Mouse (Mus musculus): Measurements from ENCODE around the gene Fen1. TPM values are rescaled to one million over a fixed set of nuclear protein-coding genes. Genes with fewer than 3 reads are reported as not detected.

Gene Fen1
- polyA plus RNA-seq, 1 experiment from 2014 or later: 97.4 TPM

DNA sequence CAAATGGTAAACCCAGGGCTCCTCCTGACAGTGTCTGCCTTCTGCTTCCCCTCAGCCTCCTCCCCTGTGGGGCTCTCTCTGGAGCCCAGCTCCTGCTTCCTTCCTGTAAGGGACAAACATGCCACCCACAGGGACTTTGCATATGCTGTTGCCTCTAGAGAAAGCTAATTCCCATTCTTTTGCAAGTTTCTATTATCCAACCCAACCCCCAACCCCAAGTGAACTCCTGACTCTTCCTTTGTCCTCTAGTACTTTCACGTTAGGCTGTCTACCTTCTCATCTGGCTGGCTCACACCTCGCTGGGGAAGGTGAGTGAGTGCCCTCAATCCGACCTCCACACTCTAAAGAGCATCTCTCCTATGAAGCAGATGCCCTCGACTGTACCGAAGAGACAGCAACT is 27.9 kb upstream of the Fen1 start:
- H3K36me3 ChIP-seq: peaks cover 4% of the 10 kb centered on the region; the same call in 1 of the 2 replicates
- H3K9ac ChIP-seq: no peak overlapping the region
- H3K9me3 ChIP-seq: no peaks in the 10 kb centered on the region
- no peak overlapping the region for H3K4me3 ChIP-seq (replicated peaks)
- peaks cover 49% of the 10 kb centered on the region for H3K4me1 ChIP-seq (replicated peaks)
- H3K27ac ChIP-seq: 0 out of 2 replicates have a peak overlapping the region, but pooled peaks have one; percentile 6
- 36% methylated on average over 5 of the region's 5 CpGs for WGBS
- H3K4me2 ChIP-seq (replicated peaks): no peak overlapping the region
- no peak for ATAC-seq
- H3K27me3 ChIP-seq (replicated peaks): no peaks in the 10 kb centered on the region

DNA sequence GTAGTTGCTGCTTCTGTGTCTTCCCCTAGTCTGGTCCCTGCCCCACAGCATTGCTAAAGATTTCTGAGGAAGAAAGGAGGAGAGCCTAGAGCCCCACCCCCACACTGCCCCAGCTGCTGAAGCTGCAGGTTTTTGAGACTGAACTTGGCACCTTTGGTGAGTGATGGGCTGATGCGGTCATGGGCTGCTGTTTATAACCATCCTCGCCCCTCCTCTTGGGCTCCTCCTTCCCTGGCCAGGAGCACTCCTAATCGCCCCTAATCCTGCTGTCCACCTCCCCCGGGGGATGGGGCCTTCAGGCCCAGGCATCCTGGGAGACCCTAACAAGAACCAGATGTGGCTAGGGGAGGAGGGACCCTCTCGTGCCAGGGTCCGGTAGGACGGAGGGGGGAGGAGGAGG is 27.0 kb upstream of the Fen1 start:
- Histone ChIP-seq H3K4me2 (replicated peaks) (no peak overlapping the region), H3K27ac (no peak overlapping the region), H3K4me3 (replicated peaks) (no peak overlapping the region), H3K36me3 (peaks cover 4% of the 10 kb centered on the region; the same call in 1 of the 2 replicates), H3K9me3 (no peaks in the 10 kb centered on the region), H3K4me1 (replicated peaks) (peaks cover 41% of the 10 kb centered on the region), H3K27me3 (replicated peaks) (no peaks in the 10 kb centered on the region), H3K9ac (no peak overlapping the region)
- 20% methylated on average over 7 of the region's 7 CpGs for WGBS
- ATAC-seq: peak; percentile 3; the same call in 1 of the 2 replicates

DNA sequence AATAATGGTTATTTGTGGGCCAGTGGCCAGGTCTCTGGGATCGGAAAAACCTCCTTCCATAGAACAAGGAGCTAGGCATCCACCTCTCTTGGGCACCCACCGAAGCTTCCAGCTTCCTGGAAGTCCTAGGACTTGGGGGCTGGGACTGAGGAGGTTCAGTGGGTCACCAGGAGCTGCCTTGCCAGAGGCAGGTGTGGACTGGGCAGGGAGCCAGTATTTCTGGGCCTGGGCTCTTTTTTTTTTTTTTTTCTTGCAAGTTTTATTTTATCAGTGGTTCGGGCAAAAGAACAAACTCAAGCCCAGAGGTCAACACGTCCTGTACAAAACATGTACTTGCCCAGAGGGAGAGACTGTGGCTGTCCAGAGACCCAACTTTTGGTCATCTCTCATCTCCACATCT is 21.8 kb upstream of the Fen1 start:
- no peaks in the 10 kb centered on the region for H3K9me3 ChIP-seq
- H3K4me2 ChIP-seq (replicated peaks): peak overlapping the region; percentile 48; the same call in 1 of the 2 replicates
- H3K27ac ChIP-seq: peak overlapping the region; percentile 64
- H3K9ac ChIP-seq: no peak overlapping the region
- WGBS: 28% methylated on average over 4 of the region's 4 CpGs
- H3K4me3 ChIP-seq (replicated peaks): no peak overlapping the region
- peaks cover 45% of the 10 kb centered on the region for H3K4me1 ChIP-seq (replicated peaks)
- peaks cover 4% of the 10 kb centered on the region; the same call in 1 of the 2 replicates for H3K36me3 ChIP-seq
- ATAC-seq: peak; percentile 52
- H3K27me3 ChIP-seq (replicated peaks): no peaks in the 10 kb centered on the region

DNA sequence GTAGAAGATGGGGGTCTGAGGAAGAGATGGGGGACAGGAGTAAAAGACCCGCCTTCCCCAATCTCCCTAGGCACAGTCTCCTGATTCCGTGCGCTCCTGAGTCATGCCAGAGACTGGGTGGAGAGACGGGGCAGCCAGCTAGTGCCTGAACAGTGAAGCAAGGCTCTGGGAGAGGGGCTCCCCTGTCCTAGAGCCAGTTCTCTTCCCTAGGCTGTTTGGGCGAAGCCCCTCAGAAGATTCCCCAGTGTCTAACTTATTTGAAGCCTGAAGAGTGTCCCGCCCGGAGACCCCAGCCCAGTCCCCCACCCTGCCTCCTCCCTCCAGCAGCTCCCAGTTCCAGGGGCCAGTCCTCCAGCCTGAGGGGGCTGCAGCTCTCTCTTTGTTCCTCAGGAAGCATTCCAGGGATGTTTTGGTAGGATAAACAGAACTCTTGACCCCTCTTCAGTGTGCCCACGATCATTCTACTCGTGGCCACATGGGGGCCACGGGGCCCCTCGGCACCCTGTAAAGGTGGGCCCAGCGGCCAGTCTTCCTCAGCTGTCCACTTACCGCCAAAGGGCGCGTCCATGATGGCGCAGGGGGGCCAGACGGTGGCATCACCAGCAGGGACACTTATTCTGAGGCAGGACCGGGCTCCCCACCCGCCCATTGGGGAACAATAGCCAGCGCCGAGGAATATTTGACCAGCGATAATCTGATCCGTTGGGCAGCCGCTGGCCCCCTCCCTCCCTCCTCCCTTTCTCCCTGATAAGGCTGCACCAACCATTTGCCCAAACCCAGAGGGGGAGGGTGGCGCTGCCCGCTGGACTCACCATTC is 20.9 kb upstream of the Fen1 start:
- Histone ChIP-seq H3K4me1 (replicated peaks) (peaks cover 39% of the 10 kb centered on the region), H3K36me3 (peaks cover 4% of the 10 kb centered on the region; the same call in 1 of the 2 replicates), H3K27ac (peak overlapping the region; percentile 62), H3K9me3 (no peaks in the 10 kb centered on the region), H3K4me3 (replicated peaks) (no peak overlapping the region), H3K4me2 (replicated peaks) (peak overlapping the region; percentile 48), H3K27me3 (replicated peaks) (no peaks in the 10 kb centered on the region), H3K9ac (peak overlapping the region; percentile 2; the same call in 1 of the 2 replicates)
- peak; percentile 20 for ATAC-seq
- WGBS: 15% methylated on average over 25 of the region's 26 CpGs

DNA sequence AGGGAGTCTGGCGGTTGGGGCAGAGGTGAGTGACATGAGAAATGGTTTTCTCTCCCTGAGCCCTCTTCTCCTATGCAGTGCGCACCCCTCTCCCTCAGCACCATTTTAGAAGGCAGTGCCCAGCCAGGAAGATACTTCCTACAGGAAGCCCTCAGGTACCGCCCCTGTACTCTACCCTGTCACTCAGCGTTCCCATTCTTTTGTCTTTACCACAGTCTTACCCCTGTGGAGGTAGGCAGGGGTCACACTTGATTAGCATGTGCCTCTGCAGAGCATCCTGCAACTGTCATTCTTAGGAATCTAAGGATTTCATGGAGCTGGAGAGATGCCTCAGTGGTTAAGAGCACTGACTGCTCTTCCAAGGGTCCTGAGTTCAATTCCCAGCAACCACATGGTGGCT is 19.6 kb upstream of the Fen1 start:
- Histone ChIP-seq H3K27me3 (replicated peaks) (no peaks in the 10 kb centered on the region), H3K4me2 (replicated peaks) (no peak overlapping the region), H3K9ac (no peak overlapping the region), H3K9me3 (no peaks in the 10 kb centered on the region), H3K4me3 (replicated peaks) (no peak overlapping the region), H3K36me3 (no peaks in the 10 kb centered on the region), H3K27ac (0 out of 2 replicates have a peak overlapping the region, but pooled peaks have one; percentile 48), H3K4me1 (replicated peaks) (peaks cover 40% of the 10 kb centered on the region)
- no peak for ATAC-seq
- 81% methylated on average over 4 of the region's 4 CpGs for WGBS

DNA sequence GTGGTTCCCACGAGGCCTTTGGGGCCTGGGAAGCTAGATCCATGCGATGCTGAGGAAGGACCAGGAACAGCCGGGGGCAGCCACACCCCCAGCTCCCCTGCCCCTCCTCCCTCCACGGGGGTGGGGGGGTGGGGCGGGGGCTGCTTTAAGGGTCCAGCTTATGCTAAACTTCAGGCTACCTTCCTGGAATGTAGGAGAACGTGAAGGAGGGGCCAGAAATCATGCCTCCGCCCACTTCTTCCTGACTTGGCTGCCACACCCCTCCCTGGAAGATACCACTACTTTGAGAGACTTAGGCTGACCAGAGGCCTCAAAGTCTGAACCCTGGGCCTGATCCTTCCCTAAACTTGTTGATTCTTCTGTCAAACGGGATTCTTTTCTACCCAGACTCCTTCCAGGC is 18.7 kb upstream of the Fen1 start:
- H3K4me3 ChIP-seq (replicated peaks): no peak overlapping the region
- peaks cover 40% of the 10 kb centered on the region for H3K4me1 ChIP-seq (replicated peaks)
- H3K27me3 ChIP-seq (replicated peaks): no peaks in the 10 kb centered on the region
- peak overlapping the region; percentile 22; the same call in 1 of the 2 replicates for H3K4me2 ChIP-seq (replicated peaks)
- no peaks in the 10 kb centered on the region for H3K36me3 ChIP-seq
- WGBS: 24% methylated on average over 8 of the region's 8 CpGs
- H3K9me3 ChIP-seq: no peaks in the 10 kb centered on the region
- peak overlapping the region; percentile 48; the same call in 1 of the 2 replicates for H3K27ac ChIP-seq
- H3K9ac ChIP-seq: no peak overlapping the region
- peak; percentile 26; the same call in 1 of the 2 replicates for ATAC-seq

DNA sequence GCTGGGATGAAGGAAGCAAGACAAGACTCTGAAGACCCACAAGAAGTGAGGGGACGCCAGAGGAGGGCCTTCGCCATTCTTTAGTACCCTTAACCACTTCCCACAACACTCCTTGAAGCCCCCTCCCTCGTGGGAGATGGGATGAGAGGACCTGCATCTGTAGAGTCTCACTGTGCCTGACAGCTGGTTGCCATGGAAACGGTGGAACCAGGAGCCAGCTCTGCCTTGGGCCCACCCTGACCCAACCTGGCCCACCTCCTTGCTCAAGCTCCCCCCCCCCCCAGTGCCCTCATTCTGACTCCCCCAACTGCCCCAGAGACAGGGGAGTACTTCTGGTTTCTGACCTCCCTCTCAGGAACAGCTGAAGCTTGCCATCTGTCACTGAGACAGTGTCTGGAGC is 17.6 kb upstream of the Fen1 start:
- WGBS: 39% methylated on average over 4 of the region's 4 CpGs
- H3K9ac ChIP-seq: no peak overlapping the region
- no peaks in the 10 kb centered on the region for H3K36me3 ChIP-seq
- peaks cover 40% of the 10 kb centered on the region for H3K4me1 ChIP-seq (replicated peaks)
- no peaks in the 10 kb centered on the region for H3K27me3 ChIP-seq (replicated peaks)
- no peak overlapping the region for H3K4me2 ChIP-seq (replicated peaks)
- no peak overlapping the region for H3K4me3 ChIP-seq (replicated peaks)
- H3K9me3 ChIP-seq: no peaks in the 10 kb centered on the region
- no peak for ATAC-seq
- peak overlapping the region; percentile 28 for H3K27ac ChIP-seq

DNA sequence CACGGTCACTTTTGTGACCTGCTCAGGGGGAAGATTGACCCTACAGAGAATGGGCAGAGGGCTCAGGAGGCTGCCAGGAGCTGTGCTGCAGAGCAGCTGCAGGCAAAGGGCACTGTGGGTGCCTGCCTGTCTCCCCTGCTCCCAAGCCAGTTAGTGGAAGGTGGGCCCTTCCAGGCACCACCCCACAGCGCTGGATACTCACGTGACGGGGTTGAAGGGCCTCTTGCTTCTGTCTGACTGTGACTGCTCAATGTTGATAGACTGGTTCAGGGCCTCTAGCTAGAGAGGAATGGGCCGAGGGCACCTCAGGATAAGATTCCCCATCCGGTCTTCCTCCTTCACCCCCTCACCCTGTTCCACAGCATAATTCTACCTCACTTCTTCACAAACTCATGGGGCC is 15.6 kb upstream of the Fen1 start:
- H3K27ac ChIP-seq: 0 out of 2 replicates have a peak overlapping the region, but pooled peaks have one; percentile 40
- no peaks in the 10 kb centered on the region for H3K36me3 ChIP-seq
- H3K9me3 ChIP-seq: no peaks in the 10 kb centered on the region
- no peak overlapping the region for H3K9ac ChIP-seq
- no peak overlapping the region for H3K4me3 ChIP-seq (replicated peaks)
- H3K4me2 ChIP-seq (replicated peaks): no peak overlapping the region
- peak; percentile 54 for ATAC-seq
- H3K4me1 ChIP-seq (replicated peaks): peaks cover 28% of the 10 kb centered on the region
- 46% methylated on average over 6 of the region's 6 CpGs for WGBS
- no peaks in the 10 kb centered on the region for H3K27me3 ChIP-seq (replicated peaks)

DNA sequence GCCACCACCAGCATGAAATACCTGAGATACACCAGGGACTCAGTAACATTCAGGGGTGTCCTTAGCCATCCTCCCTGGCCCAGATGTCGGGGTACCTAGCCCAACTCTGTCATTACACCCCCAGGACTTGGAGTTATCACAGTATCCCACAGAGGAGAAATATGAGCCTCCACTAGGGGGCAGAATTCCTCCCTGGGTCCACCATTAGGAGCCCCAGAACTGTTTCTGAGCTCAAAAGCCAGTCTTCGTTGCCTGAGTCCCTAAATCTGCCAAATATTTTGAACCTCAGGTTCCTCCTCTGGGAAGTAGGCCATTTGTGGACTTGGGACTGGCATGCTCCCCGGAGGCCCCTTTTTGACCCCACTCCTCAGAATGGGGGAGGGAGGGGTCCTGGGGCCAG is 15.1 kb upstream of the Fen1 start:
- WGBS: 36% methylated on average over 3 of the region's 3 CpGs
- Histone ChIP-seq H3K27me3 (replicated peaks) (no peaks in the 10 kb centered on the region), H3K9me3 (no peaks in the 10 kb centered on the region), H3K27ac (0 out of 2 replicates have a peak overlapping the region, but pooled peaks have one; percentile 40), H3K4me2 (replicated peaks) (no peak overlapping the region), H3K9ac (no peak overlapping the region), H3K36me3 (0 out of 2 replicates have a peak, but pooled peaks cover under 1% of the 10 kb centered on the region), H3K4me1 (replicated peaks) (peaks cover 25% of the 10 kb centered on the region), H3K4me3 (replicated peaks) (no peak overlapping the region)
- 0 out of 2 replicates have a peak, but pooled peaks have one; percentile 35 for ATAC-seq

DNA sequence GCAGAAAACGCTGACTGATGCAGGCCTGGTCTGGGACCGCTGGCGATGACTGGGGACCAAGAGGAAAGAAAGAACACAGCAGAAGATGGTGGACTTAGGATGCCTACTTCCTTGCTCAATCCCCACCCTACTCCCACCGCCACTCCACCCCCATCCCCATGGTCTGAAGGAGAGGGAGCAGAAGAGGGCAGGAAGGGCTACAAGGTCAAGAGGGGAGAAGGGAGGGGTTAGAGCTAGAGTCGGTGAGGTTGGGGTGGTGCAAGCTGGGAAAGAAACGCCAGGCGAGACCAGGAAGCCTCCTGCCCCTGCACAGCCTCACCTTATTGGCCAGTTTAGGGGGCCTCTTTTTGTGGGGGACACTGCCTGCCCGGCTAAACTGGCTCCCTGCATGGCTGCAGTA is 12.1 kb upstream of the Fen1 start:
- H3K4me1 ChIP-seq (replicated peaks): peaks cover 4% of the 10 kb centered on the region
- no peak overlapping the region for H3K4me3 ChIP-seq (replicated peaks)
- H3K4me2 ChIP-seq (replicated peaks): no peak overlapping the region
- no peak overlapping the region for H3K9ac ChIP-seq
- H3K27ac ChIP-seq: no peak overlapping the region
- no peaks in the 10 kb centered on the region for H3K9me3 ChIP-seq
- 63% methylated on average over 8 of the region's 8 CpGs for WGBS
- peaks cover 15% of the 10 kb centered on the region; the same call in 1 of the 2 replicates for H3K36me3 ChIP-seq
- no peaks in the 10 kb centered on the region for H3K27me3 ChIP-seq (replicated peaks)
- ATAC-seq: no peak

DNA sequence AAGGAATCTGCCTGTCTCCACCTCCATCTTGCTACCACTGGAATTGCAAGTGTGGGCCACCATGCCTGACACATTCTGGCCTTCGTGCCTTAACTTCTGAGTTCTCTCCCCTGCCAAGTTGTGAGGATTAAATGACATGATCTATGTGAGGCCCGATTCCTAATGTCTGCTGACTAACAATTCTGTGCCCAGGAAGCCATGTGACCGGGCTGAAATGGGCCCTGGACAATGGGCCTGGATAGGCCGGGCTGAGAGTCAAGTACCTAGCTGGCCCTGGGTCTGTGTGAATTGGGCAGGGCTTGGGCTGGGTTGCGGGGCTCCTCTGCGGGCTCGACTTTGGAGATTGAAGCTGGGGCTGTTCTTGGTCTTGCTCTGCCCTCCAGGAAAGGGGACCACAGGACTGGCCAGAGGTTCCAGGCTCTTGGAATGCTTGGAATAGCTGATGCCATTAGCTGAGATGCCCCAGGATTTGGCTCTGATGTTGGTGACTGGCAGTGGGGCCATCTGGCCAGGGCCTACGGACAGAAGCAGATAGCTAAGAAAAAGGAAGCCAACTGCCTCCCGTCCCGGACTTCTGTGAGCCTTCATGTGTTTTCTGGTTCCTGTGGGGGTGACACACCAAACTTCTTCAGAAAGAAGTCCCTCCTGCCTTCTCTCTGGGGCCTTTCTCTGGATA is 10.0 kb upstream of the Fen1 start:
- WGBS: 88% methylated on average over 10 of the region's 10 CpGs
- Histone ChIP-seq H3K4me2 (replicated peaks) (no peak overlapping the region), H3K9me3 (no peaks in the 10 kb centered on the region), H3K36me3 (peaks cover 28% of the 10 kb centered on the region), H3K4me1 (replicated peaks) (no peaks in the 10 kb centered on the region), H3K27ac (no peak overlapping the region), H3K4me3 (replicated peaks) (no peak overlapping the region), H3K27me3 (replicated peaks) (no peaks in the 10 kb centered on the region), H3K9ac (no peak overlapping the region)
- ATAC-seq: no peak

DNA sequence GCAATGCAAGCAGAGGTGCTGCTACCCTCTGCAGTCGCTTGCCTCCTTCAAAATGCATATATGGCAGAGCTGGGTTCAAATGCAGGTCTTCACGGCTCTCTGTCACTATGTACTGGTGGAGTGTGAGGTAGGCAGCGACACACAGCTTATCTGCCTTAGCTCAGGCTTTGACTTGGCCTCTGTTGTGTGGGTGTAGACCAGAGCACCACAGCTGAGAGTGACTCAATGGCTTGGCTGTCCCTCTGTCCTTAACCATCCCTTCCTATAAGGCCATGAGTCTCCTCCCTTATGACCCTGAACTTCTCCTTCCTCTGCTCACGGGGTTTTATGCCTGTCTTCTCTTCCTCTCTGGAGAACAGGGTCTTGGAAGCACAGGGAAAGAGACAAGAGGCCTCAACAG is 6.9 kb upstream of the Fen1 start:
- no peak for ATAC-seq
- H3K9me3 ChIP-seq: no peaks in the 10 kb centered on the region
- no peaks in the 10 kb centered on the region for H3K4me1 ChIP-seq (replicated peaks)
- H3K36me3 ChIP-seq: peaks cover 38% of the 10 kb centered on the region
- no peak overlapping the region for H3K4me2 ChIP-seq (replicated peaks)
- H3K27ac ChIP-seq: no peak overlapping the region
- H3K4me3 ChIP-seq (replicated peaks): no peak overlapping the region
- no peak overlapping the region for H3K9ac ChIP-seq
- 79% methylated on average over 4 of the region's 4 CpGs for WGBS
- H3K27me3 ChIP-seq (replicated peaks): no peaks in the 10 kb centered on the region

Measured in intestine, embryonic 15.5 days (tissue).